Mouse (Mus musculus) midbrain, embryonic 14.5 days (tissue): ENCODE results near the gene Arf4. TPM values are rescaled to one million over a fixed set of nuclear protein-coding genes. Genes with fewer than 3 reads are reported as not detected.
"Not testable (repeated sequence)": the region's sequence is repeated elsewhere in the genome, so short reads cannot be mapped to it uniquely, and the experiment has no call there.

Source experiments
- ATAC-seq: fragments of 200-750 bp; cut with Nextera tagmentation; 2 replicates; pipeline ENCODE4 v1.8.0; 2017; ENCODE audit warnings: moderate number of reproducible peaks, moderate library complexity; ENCODE audit not compliant: low FRiP score, low TSS enrichment
- DNase-seq: peaks from one replicate; pipeline ENCODE4 v3.0.0-alpha.2; 2015
- H3K27ac ChIP-seq: fragments of 300-500 bp; sonication (generic); replicated peaks from 2 replicates; pipeline ENCODE4 v1.5.1; 2014; ENCODE audit warnings: mild to moderate bottlenecking, low read depth, low read length, moderate library complexity
- H3K27me3 ChIP-seq: fragments of 300-500 bp; sonication (generic); 2 replicates; pipeline ENCODE4 v1.6.1; 2014; ENCODE audit warnings: low read length, control low read depth, mixed read lengths; ENCODE audit not compliant: control insufficient read depth, insufficient read depth
- H3K36me3 ChIP-seq: fragments of 300-500 bp; sonication (generic); 2 replicates; pipeline ENCODE4 v1.6.1; 2014; ENCODE audit warnings: low read length, control low read depth; ENCODE audit not compliant: control insufficient read depth, insufficient read depth
- H3K4me1 ChIP-seq: fragments of 300-500 bp; sonication (generic); 2 replicates; pipeline ENCODE4 v1.6.1; 2014; ENCODE audit warnings: mild to moderate bottlenecking, antibody characterized with exemption, low read length, control low read depth; ENCODE audit not compliant: control insufficient read depth, insufficient read depth
- H3K4me2 ChIP-seq: fragments of 300-500 bp; sonication (generic); 2 replicates; pipeline ENCODE4 v1.6.1; 2014; ENCODE audit warnings: mild to moderate bottlenecking, low read length, moderate library complexity
- H3K4me3 ChIP-seq: fragments of 300-500 bp; sonication (generic); replicated peaks from 2 replicates; pipeline ENCODE4 v1.5.1; 2014; ENCODE audit warnings: low read depth, low read length
- H3K9ac ChIP-seq: fragments of 300-500 bp; sonication (generic); replicated peaks from 2 replicates; pipeline ENCODE4 v1.6.1; 2014; ENCODE audit warnings: mild to moderate bottlenecking, low read length, moderate library complexity
- H3K9me3 ChIP-seq: fragments of 300-500 bp; sonication (generic); 2 replicates; pipeline ENCODE4 v1.6.1; 2016; ENCODE audit warnings: low read length, control low read depth, mixed read lengths; ENCODE audit not compliant: control insufficient read depth
- WGBS: fragments of 180-500 bp; shearing (Covaris S2); extraction: QIAGEN DNeasy Blood & Tissue Kit; methylation state at CpG from one replicate; pipeline ENCODE4 v1.1.7; 2014; 5-methylcytosine and 5-hydroxymethylcytosine counted together
- microRNA-seq: library from miRNA; unstranded; fragments of <30 nt; microRNA quantifications from one replicate; pipeline ENCODE4, GENCODE M21; 2016
- polyA plus RNA-seq: library from polyadenylated mRNA; unstranded; fragments of >200 nt; fragmentation: Nextera tagmentation; extraction: Ambion mirVana; gene quantifications from 2 replicates; pipeline ENCODE4 v1.2.1, GENCODE M21; 2014

The Arf4 gene
- polyA plus RNA-seq, 1 experiment from 2014 or later = 580 TPM

GRCm38 (mm10) chr14:26692974-26693373 is 55.1 kb downstream of the Arf4 start, which contains the start of gene Dnah12:
Gene Dnah12, plus strand, starts transcription at chr14:26693274.
- Histone ChIP-seq H3K9me3 (no peaks in the 10 kb centered on the region), H3K27me3 (no peaks in the 10 kb centered on the region), H3K27ac (no peak within 1 kb of the TSS), H3K9ac (no peak within 1 kb of the TSS), H3K4me3 (no peak within 1 kb of the TSS), H3K4me1 (no peaks in the 10 kb centered on the region), H3K36me3 (no peaks in the 10 kb centered on the region), H3K4me2 (no peak within 1 kb of the TSS)
- DNase-seq (no peak), ATAC-seq (no peak)
- WGBS = 92% methylated on average over 3 of the region's 3 CpGs

GRCm38 (mm10) chr14:26697912-26698311 is 60.0 kb downstream of the Arf4 start:
- Histone ChIP-seq H3K27me3 (no peaks in the 10 kb centered on the region), H3K9me3 (no peaks in the 10 kb centered on the region), H3K4me3 (no peak overlapping the region), H3K27ac (no peak overlapping the region), H3K36me3 (no peaks in the 10 kb centered on the region), H3K9ac (no peak overlapping the region), H3K4me1 (no peaks in the 10 kb centered on the region), H3K4me2 (no peak overlapping the region)
- no peak for ATAC-seq
- peak; percentile 58 for DNase-seq

- H3K9me3 ChIP-seq, H3K9ac ChIP-seq, H3K4me2 ChIP-seq, H3K36me3 ChIP-seq, ATAC-seq, H3K4me1 ChIP-seq, DNase-seq, H3K4me3 ChIP-seq, H3K27ac ChIP-seq, H3K27me3 ChIP-seq: not testable (repeated sequence)
- WGBS = 87% methylated on average over 5 of the region's 5 CpGs
Observed at GRCm38 (mm10) chr14:26705246-26705645, 67.4 kb downstream of the Arf4 start.

Small RNA genes lying within 50 kb of the gene (microRNA-seq; reads per million reads assigned to microRNA genes)
- gene Mir7672 = 0.73 reads per million

Other genes with a start within 250 kb of the Arf4 start
- 16.7 and 19.1 TPM in 2 replicates for gene Slmap, start 103.1 kb upstream of the Arf4 start, polyA plus RNA-seq
- 16.5 and 18.5 TPM in 2 replicates for gene Dennd6a, start 64.2 kb upstream of the Arf4 start, polyA plus RNA-seq
- 14.6 and 15.6 TPM in 2 replicates for gene Pde12, start 31.8 kb downstream of the Arf4 start, polyA plus RNA-seq
- gene Dnah12, start 55.2 kb downstream of the Arf4 start, polyA plus RNA-seq = 0.04 and 0.12 TPM in 2 replicates